Mouse (Mus musculus): ENCODE results near the gene Sept10.

Sept10 gene

DNA sequence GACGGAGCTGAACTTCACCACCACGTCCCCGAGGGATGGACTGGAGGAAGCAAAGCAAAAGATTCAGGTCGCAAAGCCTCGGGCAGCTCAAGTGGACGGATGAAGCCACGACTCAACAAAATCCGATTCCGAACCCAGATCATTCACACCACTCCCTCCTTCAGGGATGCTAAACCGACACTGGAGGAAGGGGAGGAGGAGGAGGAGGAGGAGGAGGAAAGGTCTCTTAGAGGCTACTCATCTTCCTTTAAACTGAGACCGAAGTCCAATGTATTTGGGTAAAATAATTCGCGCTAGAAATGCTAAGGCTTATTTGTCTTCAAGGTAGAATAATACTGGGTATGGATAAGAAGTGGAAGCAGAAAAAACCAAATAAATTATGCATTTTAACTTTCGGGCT is 1.7 kb upstream of the Sept10 start:
- no peak for DNase-seq

DNA sequence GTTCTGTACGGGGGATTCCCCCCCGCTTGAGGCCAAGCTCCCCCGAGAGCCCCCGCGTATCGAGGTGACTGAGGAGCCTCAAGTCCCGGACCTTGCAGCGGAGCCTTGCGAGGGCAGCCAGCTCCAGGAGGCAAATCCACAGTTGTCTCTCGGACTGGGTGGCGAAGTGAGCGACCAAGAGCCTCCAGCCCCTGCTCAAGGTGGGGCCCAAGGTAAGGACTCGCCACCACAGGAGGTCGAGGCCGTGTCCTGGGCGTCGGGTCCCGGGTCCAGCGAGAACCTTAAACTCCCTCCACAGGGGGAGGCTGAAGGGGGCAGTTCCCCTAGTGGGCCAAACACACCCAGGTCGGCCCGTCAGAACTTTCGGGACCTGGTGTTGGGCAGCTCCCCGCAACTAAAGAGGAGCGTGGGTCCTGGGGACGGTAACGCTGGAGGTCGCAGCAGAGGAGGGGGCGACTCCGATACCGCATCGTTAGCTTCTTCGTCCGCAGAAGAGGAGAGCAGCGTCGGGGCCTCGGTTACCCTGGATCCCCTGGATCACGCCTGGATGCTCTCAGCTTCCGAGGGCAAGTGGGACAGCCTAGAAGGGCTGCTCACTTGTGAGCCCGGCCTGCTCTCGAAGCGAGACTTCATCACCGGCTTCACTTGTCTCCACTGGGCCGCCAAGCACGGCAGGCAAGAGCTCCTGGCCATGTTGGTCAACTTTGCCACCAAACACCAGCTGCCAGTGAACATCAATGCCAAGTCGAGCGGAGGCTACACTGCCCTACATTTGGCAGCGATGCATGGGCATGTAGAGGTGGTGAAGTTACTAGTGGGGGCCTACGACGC is 839 bp upstream of the Sept10 start:
- DNase-seq, result peak; percentile 61 to 65

DNA sequence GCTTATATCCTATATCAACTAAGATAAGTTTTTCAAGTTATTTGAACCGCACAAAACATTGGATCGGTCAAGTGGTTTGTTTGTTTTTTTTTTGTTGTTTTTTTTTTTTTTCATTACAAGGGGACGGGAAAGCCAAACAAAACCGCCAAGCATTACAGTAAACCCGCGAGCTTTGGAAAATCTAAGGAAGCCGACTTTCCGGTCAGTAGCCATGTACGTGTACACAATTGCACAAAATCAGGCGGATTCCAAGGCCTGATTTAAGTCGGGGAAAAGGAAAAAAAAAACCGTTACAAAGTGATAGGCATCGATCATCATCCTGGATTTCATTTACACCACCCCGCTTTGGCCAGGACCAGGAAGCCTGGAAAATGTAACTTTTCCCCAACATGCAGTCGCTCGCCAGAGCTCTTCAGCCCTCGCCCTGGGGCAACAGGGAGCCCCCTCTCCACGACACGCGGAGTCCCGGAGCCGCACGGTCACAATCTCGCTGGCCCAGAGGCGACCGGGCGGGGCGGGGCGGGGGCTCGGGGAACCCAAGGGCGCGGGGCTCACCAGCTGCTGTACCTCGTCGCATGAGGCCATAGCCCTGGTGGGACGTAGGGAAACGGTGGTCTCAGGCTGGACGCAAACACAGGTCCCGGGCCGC is 699 bp downstream of the Sept10 start:
- no peak for DNase-seq

DNA sequence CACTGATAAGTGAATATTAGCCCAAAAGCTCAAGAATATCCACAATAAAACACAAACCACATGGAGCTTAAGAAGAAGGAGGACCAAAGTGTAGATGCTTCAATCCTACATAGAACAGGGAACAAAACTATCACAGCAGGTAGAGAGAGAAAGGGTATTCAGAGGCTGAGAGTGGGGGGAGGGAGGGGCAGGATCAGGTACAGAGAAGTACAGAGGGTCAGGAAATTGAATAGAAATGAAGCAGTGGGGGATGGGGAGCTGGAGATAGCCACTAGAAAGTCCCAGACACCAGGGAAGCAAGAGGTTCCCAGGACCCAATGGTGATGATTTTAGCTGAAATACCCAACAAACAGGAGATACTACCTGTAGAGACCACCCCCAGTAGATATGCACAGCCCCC is 21.6 kb downstream of the Sept10 start:
- no peak for DNase-seq

DNA sequence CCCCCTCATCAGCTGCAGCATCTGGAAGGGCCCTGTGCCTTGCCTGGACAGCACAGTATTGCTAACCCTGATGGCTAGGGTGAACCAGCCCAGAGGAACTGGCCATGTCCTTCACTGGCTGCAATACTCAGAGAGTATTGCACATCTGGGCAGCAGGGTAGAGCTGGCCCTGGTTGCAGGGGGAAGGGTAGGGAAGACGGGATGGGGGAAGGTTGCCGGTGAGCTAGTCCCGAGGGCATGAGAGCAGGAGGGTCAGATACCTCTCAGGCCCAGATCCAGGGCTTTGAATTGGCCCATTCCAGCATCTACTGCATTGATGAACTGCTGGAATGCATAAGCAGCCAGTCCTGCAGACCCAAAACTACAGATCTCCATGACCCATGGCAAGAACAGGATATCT is 24.9 kb downstream of the Sept10 start:
- no peak for DNase-seq

DNA sequence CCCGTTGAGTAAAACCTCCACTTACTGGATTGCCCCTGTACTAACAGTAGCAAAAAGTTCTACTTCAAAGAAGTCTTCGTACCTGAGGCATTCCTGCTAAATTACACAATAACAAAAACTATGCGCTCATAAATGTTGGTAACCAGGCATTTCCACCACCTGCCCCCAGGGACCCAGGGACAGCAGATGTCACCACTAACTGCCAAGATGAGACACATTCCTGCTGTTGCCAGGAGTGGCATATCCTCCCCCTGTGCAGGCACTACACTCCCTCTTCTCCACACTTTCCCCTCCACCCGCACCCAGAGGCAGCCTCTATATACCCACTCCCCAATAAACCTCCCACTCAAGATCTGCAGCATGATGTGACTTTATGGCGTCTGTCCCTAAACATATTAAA is 26.8 kb downstream of the Sept10 start:
- DNase-seq, result peak; percentile 34 to 56

DNA sequence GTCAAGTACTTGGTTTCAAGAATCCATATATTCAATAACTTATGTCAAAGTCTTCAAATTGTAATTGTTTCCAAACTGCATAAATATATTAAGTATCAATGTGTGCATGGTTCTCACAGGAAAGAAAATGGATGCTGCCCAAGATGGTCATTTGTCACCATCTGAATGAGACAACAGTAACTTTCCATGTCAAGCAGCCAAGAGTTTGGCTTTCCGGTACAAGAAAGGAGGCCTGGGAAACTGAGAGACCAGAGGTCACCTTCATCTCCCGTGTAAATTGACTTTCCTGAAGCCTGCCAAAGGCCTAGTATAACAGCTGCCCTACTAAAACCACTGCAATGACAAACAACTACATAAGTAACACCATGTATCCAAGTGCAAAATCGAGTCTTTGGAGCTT is 39.3 kb downstream of the Sept10 start:
- DNase-seq, result no peak

DNA sequence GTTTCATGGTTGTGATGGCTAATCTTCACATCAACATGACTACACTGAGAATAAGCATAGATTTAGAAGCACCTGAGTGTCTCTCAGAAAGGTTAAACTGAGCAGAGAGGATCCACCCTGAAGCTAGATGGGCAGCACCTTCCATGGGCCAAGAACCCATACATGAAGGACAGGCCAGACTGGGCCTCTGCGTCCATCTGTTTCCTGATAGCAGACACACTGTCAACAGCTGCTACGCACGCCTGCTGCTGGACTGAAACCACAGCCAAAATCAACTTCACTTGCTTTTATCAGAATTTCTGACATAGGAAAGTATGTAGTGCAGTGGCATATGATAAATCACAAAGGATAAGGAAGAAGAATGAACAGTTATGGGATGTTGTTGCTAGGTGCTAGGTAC is 42.0 kb downstream of the Sept10 start:
- DNase-seq, result no peak

DNA sequence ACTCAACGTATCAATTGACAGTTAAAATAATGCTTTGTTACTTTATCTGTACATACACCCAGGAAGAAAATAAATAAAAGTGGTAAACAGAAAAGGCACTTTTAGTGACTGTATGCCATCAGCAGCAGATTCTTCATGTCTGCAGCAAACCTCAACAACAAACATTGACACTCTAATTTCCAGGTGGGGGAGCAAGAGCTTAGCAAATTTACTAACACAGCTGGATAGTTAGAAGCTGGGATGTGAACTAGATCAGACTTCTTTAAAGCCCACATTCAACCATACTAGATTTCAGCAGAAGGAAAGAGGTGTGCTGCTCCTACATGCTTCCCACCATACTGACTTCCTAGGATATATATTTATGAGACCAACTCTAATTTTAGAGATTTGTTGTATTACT is 49.1 kb downstream of the Sept10 start:
- DNase-seq, result no peak

DNA sequence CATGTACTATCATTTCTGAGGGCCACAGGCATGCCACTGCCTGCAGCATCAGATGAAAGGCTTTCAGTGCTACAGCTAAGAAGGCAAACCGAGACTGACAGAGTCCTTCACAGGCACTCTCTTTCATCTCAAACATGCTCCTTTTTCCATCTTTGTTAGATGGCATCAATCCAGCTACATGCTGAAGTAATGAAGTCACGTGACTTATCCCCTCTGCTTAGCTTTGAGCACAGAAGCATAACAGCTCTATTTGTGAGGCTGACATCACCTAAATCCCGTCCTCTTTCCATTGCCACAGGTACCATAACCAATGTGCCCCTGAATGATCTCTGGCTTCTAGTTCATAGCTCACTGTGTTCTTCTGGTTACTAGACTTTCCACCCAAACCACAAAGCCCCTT is 50.6 kb downstream of the Sept10 start:
- no peak for DNase-seq

DNA sequence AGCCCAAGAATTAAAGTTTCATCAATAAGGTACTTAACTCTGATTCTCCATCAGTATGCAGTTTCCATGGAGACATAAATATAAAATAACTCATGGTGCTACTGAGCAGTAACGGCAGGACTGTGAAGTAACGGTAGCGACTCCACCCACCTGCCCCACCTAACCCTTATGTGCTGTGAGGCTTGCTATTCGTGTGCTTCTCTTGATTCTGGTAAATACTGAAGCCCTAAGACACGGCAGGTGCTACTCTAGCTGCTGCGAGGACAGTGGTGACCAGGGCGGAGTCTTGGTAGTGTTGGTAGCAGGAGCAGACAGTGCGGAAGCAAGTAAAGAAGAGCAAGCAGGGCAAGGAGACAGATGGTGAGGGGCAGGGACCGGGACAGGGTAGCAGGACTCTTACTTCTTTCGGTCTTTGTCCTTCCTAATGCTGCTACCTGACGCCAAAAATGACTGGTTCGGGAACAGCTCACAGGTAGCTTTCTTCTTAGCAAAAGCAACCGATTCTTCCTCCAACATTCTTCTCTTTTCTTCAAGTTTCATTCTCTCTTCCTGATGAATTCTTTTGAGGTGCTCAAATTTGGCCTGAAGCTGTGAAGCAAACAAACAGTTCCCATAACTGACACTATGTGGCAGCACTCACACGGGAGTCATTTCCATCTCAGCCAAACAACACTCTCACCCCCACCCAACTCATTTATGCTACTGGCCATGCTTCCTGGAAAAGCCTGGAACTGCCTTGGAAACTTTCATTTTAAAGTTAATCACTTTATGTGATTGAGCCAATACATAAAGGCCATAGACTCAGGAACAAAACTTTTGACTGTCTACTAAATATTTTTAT is 55.3 kb downstream of the Sept10 start:
- peak; percentile 68 to 74 for DNase-seq

DNA sequence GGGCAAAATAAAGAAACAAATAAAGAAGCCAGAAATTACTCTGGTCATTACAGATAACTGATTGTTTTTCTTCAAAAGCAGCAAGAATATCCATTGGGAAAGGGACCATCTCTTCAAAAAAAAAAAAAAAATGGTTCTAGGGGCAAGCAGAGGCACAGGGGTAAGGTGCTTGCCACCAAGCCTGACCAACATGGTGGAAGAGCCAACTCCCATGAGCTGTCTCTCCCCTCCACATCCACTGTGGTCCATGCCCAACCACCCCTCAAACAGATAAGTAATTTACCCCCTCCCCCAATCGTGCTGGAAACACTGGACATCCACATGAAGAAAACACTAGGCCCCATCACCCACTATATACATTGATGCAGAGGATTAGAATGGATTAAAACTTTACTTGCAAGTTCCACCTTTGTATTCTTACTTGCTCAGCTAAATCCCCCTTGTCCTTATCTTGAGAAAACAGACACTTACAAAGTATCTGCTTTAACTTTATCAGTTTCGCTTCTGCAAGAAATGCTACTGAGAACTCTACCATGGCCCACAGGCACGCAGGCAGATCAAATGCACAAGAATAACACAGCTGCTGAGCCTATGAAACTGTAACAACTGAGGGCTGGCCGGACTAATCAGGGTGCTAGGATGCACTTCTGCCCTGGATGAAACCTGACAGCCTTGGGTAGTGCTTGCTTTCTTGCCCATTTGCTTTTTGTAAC is 59.3 kb downstream of the Sept10 start:
- DNase-seq, result no peak

DNA sequence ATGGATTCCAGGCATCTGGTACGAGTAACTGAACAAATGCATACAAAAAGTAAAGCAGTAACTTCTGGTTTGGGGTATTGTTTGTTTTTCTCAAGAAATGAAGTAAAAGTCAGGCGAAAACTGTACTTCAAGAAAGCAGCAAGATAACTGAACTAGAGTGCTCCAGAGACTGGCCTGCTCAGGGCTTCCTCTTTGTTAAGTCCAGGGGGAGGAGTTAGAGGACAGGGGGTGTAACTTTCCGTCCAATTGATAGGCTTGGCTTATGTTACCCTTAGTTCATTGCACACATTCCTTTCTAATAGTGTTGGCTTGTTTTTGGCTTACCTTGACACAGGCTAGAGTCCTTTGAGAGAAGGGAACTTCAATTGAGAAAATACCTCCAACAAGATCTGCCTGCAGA is 63.0 kb downstream of the Sept10 start:
- no peak for DNase-seq

DNA sequence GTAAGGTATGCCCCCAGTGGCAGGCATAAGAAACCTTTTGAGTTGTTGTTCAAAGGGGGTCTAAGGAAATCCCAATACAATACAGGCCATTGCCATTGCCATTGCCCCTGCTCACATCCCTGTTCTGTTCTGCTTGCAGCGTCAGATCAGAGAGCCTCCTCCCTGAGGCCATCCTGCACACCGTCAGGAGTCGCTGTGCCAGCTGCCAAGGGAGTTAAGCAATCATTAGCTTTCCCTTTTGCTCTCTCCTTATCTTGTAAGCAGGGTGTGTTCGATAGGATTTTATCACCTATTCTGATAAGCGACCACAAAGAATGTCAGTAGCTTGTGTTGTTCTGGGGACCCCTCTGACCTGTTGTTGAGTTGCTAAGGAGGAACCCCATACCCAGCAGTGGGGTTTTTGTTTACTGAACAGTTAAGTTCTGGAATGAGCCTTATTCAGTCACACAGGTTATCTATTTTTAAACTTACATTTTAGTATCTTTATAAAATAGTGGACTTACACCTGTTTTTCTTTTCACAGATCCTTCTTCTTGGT is 69.0 kb downstream of the Sept10 start:
- DNase-seq, result no peak

DNA sequence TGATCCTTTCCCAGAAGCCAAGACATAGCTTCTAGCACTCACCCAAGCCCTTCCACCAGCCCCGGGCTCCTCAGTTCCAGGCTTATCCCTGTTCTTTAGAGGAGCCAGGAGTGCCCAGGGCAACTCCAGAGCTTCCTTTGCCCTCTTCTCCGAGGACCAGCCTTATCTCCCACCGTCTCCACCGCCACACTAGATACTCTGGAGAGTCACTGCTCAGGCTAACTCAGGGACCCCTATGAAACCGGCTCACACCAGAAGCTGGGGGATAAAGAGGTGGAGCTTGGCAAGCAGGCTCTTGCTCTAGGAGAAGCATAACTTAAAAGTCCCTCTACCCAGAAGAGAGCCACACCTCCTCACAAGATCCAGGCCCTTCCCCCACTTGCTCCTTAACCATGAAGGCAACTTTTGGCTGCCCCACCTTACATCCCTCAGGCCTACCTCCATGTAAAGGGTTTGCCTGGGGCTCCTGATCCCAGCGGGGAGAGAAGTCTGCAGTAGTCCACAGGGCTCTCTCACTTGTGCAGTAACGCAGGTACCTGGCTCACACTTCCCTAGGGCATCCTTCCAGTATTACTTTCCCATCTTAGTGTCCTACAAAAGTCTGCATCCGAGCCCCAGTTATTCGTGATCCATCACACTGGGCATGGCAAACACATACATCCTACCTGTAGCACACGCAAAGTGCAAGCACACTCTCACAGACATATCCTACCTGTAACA is 70.5 kb downstream of the Sept10 start:
- no peak for DNase-seq

DNA sequence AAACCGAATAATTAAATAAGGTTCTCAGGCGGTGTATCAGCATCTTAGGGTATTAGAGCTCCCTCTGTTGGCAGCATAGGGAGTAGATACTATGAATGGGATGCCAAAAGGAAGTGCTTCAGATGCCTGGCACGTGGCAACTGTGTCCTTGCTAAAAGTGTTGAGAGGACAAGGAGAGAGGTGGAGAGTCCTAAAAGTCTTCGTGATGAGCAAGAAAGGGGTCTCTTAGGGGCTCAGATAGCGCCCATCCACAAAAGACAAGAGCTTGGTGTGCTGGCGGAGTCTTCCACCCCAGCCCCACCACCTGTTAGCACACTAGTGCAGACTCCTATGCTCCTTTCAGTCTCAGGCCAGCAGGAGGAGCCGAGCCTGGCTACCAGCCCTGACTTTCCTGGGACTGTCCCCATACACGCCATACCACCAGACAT is 71.7 kb downstream of the Sept10 start:
- DNase-seq, result peak; percentile 65 to 71

DNA sequence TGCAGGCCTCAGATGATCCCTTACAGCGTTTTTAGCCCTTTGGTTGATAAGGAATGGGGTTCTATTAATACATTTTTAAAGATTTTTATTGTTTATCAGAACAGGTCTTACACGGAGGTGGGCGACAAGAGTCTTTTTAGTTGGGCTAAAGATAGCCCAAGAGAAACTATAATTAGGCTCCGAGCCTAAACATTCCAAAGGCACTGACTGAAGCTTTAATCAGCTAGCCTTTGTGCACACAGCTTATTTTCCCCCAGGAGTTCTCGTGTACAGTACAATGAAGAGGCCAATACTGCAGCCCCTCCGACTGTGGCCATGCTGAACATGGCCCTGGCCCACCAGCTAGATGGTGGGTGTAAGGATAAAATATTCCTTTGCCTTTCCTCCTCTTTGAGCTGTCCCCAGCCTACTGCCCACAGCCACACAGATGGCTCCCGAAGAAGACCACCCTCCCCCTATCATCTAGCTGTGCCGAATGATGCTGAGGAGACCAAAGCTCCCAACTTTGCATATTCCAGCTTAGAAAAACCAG is 88.1 kb downstream of the Sept10 start:
- DNase-seq, result no peak

DNA sequence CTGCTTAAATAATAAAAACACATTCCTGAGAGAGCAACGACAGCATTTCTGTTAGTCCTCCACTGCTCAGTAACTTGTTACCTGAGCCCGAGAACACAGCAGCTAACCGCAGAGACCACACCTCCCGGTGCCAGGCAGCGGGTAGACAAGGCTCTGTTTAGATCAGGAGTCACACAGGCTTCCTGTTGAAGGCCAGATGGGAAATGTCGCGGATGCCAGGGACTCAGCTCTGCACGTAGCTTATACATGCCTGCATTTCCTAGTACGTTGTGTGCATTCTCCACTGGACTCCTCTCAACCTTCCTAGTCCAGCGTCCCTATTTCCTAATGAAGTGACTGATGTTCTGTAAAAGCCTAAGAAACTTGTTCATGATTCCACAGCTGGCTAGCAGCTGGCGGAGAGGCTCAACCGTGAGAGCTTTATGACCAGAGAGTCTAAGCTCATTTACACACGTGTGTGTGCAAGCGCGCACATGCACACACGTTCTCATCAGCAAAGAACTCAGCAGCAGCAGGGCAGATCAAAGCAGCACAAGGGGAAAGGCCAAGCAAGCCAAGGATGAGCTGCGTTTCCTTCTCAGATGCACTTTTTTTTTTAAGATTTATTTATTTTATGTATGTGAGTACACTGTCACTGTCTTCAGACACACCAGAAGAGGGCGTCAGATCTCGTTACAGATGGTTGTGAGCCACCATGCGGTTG is 89.6 kb downstream of the Sept10 start:
- DNase-seq, result no peak

DNA sequence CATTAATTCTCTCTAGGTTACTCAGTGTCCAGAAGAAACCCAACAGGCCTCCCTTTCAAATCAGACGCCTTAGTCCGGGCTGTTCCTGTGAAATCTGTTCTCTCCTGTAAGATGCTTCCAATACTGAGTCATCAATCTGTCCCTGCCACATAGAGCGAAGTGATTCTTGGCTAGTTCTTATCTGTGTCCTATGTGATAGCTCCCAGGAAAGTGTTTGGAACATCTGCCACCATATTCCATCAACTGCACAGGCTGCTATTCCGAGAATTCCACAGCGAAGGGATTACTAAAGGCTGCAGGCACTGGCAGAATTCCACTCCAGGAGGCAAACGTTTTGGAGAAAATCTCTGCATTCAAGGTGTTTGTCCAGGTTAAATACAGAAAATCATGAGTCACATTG is 94.0 kb downstream of the Sept10 start:
- DNase-seq, result no peak

DNA sequence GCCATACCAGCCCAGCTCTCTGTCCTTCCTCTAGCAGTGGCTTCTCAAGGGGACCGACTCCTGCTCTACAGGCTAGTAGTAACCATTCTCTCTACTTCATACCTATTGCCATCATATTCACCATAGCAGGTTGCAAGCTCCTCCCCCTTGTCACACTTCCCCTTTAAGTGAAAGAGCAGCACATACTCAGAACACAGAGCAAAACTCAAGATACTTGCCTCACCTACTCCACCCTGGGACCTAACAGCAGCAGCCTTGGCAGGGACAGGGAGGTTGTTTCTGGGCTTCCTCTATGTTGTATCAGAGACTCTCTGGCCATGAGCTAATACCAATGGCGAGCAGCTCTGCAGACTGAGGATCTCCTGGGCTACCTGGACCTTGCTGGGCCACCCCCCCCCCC is 96.2 kb downstream of the Sept10 start:
- DNase-seq, result no peak

DNA sequence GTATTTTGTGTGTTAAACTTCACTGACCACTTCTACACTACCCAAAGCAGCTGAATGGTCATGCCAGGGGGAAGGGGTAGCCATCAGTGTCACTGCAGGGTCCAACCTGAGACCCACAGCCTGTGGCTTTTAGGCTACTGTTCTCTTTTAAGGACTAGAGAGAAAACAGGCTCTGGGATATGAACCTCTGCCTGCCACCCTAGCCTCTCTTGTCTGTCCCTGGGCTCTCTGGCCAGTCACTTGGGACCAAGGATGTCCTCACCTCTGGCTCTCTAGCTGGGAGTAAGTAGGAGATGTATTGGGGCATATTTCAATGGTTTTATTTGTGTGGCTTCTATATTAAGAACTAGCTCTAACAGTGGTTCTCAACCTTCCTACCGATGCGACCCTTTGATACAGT is 101.8 kb downstream of the Sept10 start:
- DNase-seq, result no peak
